Mouse (Mus musculus): ENCODE data around the gene Samd3. TPM values are rescaled to one million over a fixed set of nuclear protein-coding genes. Genes with fewer than 3 reads are reported as not detected.

Samd3 gene
- polyA plus RNA-seq, 1 experiment, result not detected

DNA sequence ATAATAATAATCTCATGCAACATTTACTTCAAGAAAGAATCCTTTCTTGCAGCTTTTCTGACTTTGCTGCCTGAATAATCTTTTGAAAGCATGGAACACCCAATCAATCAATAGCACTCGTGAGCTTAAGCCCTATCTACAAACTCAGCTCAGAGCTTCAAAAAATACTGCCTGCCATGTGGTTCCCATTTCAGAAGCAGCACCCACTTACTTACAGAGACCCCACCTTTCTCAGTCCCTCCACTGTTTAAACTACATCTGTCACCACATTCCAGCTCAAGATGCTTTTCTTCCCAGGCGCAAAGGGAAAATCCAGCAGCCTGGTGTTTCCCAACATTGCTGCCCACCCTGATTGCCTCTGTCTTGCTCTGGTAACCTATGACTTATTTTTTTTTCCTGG is 2.8 kb upstream of the Samd3 start:
- Histone ChIP-seq H3K27ac (ENCODE audit: control insufficient read depth, insufficient read depth, low read depth, low read length) (no peak overlapping the region), H3K36me3 (ENCODE audit: control insufficient read depth, insufficient read depth, low read length) (no peaks in the 10 kb centered on the region), H3K4me1 (ENCODE audit: control insufficient read depth, insufficient read depth, low read length) (no peaks in the 10 kb centered on the region), H3K27me3 (ENCODE audit: control insufficient read depth, insufficient read depth, low read length) (no peaks in the 10 kb centered on the region), H3K4me3 (ENCODE audit: control insufficient read depth, low read depth, low read length) (no peak overlapping the region)
- TF ChIP-seq POLR2A (IDR thresholded peaks at IDR 0.05; ENCODE audit: control insufficient read depth, low read depth, low read length) (no peak), CTCF (IDR thresholded peaks at IDR 0.05; ENCODE audit: control insufficient read depth, insufficient read depth, insufficient replicate concordance, low read depth, low read length) (no peak)

DNA sequence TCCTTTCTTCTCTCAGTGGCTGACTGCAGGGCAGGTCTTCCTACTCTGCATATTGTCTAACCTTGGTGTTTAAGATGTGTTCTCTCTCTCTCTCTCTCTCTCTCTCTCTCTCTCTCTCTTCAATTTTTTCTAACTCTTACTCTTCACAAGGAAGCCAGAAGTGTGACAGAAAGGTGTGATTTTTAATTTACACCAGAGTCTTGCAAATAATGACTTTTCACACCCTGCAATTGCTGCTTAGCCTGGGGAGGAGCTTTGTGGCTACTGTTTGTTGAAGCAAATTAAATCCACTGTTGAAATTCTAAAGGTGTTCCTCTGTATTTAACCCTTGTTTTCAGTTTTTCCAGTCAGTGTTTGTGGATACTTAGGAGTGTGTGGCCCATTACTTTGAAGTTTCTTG is 1.3 kb upstream of the Samd3 start:
- Histone ChIP-seq H3K4me1 (ENCODE audit: control insufficient read depth, insufficient read depth, low read length) (no peaks in the 10 kb centered on the region), H3K36me3 (ENCODE audit: control insufficient read depth, insufficient read depth, low read length) (no peaks in the 10 kb centered on the region), H3K27ac (ENCODE audit: control insufficient read depth, insufficient read depth, low read depth, low read length) (no peak overlapping the region), H3K27me3 (ENCODE audit: control insufficient read depth, insufficient read depth, low read length) (no peaks in the 10 kb centered on the region), H3K4me3 (ENCODE audit: control insufficient read depth, low read depth, low read length) (no peak overlapping the region)
- TF ChIP-seq POLR2A (IDR thresholded peaks at IDR 0.05; ENCODE audit: control insufficient read depth, low read depth, low read length), result no peak
- TF ChIP-seq CTCF (IDR thresholded peaks at IDR 0.05; ENCODE audit: control insufficient read depth, insufficient read depth, insufficient replicate concordance, low read depth, low read length), result no peak

DNA sequence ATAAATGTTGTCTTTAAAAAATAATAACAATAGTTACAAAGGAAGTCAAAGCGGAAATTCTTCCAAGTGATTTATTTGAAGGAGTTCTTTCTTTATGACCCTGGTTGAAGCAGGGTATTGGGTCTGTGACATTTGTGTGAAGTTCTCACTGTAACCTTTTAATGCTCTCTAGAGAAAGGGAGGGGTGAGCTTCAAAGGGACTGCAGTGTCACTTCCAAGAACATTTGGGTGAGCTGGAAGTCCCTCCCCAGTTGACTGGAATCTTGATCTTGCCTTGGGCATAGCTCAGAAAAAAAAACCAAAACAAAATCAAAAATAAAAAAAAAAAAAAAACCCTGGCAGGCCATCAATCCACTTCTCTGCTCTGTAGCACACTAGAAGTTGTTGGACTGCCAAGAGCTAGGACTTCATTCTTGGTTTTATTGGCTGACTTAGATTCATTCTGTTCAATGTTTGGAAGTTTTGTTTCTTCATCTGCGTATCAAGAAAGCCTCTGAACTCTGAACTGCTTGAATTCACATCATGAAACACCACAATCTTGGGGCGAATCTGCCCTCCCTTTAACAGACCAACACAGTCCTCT is 2.7 kb downstream of the Samd3 start:
- Histone ChIP-seq H3K36me3 (ENCODE audit: control insufficient read depth, insufficient read depth, low read length) (no peaks in the 10 kb centered on the region), H3K4me3 (ENCODE audit: control insufficient read depth, low read depth, low read length) (no peak overlapping the region), H3K27me3 (ENCODE audit: control insufficient read depth, insufficient read depth, low read length) (no peaks in the 10 kb centered on the region), H3K4me1 (ENCODE audit: control insufficient read depth, insufficient read depth, low read length) (no peaks in the 10 kb centered on the region), H3K27ac (ENCODE audit: control insufficient read depth, insufficient read depth, low read depth, low read length) (no peak overlapping the region)
- TF ChIP-seq CTCF (IDR thresholded peaks at IDR 0.05; ENCODE audit: control insufficient read depth, insufficient read depth, insufficient replicate concordance, low read depth, low read length), result no peak
- TF ChIP-seq POLR2A (IDR thresholded peaks at IDR 0.05; ENCODE audit: control insufficient read depth, low read depth, low read length), result no peak

- TF ChIP-seq POLR2A (IDR thresholded peaks at IDR 0.05; ENCODE audit: control insufficient read depth, low read depth, low read length) (no peak), CTCF (IDR thresholded peaks at IDR 0.05; ENCODE audit: control insufficient read depth, insufficient read depth, insufficient replicate concordance, low read depth, low read length) (no peak)
- Histone ChIP-seq H3K4me3 (ENCODE audit: control insufficient read depth, low read depth, low read length) (no peak overlapping the region), H3K27ac (ENCODE audit: control insufficient read depth, insufficient read depth, low read depth, low read length) (no peak overlapping the region), H3K27me3 (ENCODE audit: control insufficient read depth, insufficient read depth, low read length) (no peaks in the 10 kb centered on the region), H3K4me1 (ENCODE audit: control insufficient read depth, insufficient read depth, low read length) (no peaks in the 10 kb centered on the region), H3K36me3 (ENCODE audit: control insufficient read depth, insufficient read depth, low read length) (no peaks in the 10 kb centered on the region)
Observed at GRCm38 (mm10) chr10:26238559-26238958, 9.1 kb downstream of the Samd3 start.

- no peaks in the 10 kb centered on the region for H3K36me3 ChIP-seq (ENCODE audit: control insufficient read depth, insufficient read depth, low read length)
- H3K27ac ChIP-seq (ENCODE audit: control insufficient read depth, insufficient read depth, low read depth, low read length), result no peak overlapping the region
- TF ChIP-seq POLR2A (IDR thresholded peaks at IDR 0.05; ENCODE audit: control insufficient read depth, low read depth, low read length), result no peak
- no peak for TF ChIP-seq CTCF (IDR thresholded peaks at IDR 0.05; ENCODE audit: control insufficient read depth, insufficient read depth, insufficient replicate concordance, low read depth, low read length)
- H3K27me3 ChIP-seq (ENCODE audit: control insufficient read depth, insufficient read depth, low read length), result no peaks in the 10 kb centered on the region
- H3K4me3 ChIP-seq (ENCODE audit: control insufficient read depth, low read depth, low read length), result no peak overlapping the region
- H3K4me1 ChIP-seq (ENCODE audit: control insufficient read depth, insufficient read depth, low read length), result no peaks in the 10 kb centered on the region
Observed at GRCm38 (mm10) chr10:26239090-26239489, 9.6 kb downstream of the Samd3 start.

DNA sequence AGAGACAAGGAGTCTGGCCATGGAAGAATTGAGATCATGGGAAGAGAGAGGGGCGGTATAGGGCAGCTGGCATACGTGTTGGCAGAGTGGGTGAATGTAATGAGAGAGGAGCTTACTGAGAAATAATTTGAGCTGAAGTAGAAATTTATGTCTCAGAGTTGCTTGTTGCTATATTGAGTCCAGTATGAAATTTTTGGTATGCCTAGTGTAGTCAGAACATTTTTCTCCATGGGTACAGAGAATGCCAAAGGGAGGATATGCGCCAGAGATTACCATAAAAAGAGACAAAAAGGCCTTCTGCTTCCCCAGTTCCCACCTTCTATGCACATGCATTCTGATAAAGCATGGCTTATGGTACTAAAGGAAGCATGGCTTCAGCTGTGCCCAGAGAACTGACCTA is 13.7 kb downstream of the Samd3 start:
- TF ChIP-seq POLR2A (IDR thresholded peaks at IDR 0.05; ENCODE audit: control insufficient read depth, low read depth, low read length) (no peak), CTCF (IDR thresholded peaks at IDR 0.05; ENCODE audit: control insufficient read depth, insufficient read depth, insufficient replicate concordance, low read depth, low read length) (no peak)
- H3K4me3 ChIP-seq (ENCODE audit: control insufficient read depth, low read depth, low read length), result no peak overlapping the region
- no peaks in the 10 kb centered on the region for H3K36me3 ChIP-seq (ENCODE audit: control insufficient read depth, insufficient read depth, low read length)
- no peaks in the 10 kb centered on the region for H3K4me1 ChIP-seq (ENCODE audit: control insufficient read depth, insufficient read depth, low read length)
- no peak overlapping the region for H3K27ac ChIP-seq (ENCODE audit: control insufficient read depth, insufficient read depth, low read depth, low read length)
- H3K27me3 ChIP-seq (ENCODE audit: control insufficient read depth, insufficient read depth, low read length), result no peaks in the 10 kb centered on the region

DNA sequence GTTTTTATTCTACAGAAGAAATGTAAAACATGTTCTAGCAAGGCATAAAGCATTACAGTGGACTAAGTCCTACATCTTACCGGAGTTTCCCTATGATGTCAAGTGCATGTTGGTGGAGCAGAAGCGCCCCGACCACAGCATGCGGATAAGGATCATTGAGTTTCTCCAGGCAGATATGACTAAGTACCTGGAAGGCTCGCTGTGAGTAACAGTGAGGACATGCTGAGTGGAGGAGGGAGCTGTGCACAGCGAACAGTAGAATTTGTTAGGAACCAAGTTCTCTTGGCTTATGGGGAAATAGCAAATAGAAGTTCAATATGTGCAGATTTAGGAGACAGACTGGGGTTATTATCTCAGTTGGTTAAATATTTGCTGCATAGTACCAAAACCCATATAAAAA is 15.0 kb downstream of the Samd3 start:
- Histone ChIP-seq H3K27ac (ENCODE audit: control insufficient read depth, insufficient read depth, low read depth, low read length) (no peak overlapping the region), H3K4me3 (ENCODE audit: control insufficient read depth, low read depth, low read length) (no peak overlapping the region), H3K4me1 (ENCODE audit: control insufficient read depth, insufficient read depth, low read length) (no peaks in the 10 kb centered on the region), H3K27me3 (ENCODE audit: control insufficient read depth, insufficient read depth, low read length) (no peaks in the 10 kb centered on the region), H3K36me3 (ENCODE audit: control insufficient read depth, insufficient read depth, low read length) (no peaks in the 10 kb centered on the region)
- TF ChIP-seq CTCF (IDR thresholded peaks at IDR 0.05; ENCODE audit: control insufficient read depth, insufficient read depth, insufficient replicate concordance, low read depth, low read length), result no peak
- TF ChIP-seq POLR2A (IDR thresholded peaks at IDR 0.05; ENCODE audit: control insufficient read depth, low read depth, low read length), result no peak
